Mouse (Mus musculus): ENCODE results near the gene Lingo4.
A peak's percentile ranks its signal among the peaks of the same experiment; 100 is the strongest.

DNA sequence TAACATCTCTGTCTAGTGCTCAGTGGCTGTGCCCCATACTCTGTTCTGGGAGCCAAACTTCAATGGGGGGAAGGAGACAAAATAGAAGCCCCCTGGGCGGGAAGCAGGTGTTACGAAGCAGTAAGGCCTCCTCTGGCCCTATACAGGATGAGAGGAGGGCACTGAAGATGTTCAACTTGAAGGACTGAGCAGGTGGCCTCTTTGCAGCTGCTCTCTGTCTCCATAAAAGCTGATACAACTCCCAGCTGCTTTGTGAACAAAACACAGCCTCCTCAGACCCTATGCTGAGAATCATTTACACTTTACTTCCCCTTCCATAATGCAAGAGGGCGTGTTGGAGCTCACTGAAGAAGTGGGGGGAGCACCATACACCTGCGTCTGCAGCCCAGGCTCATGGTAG, 11.6 kb upstream of the Lingo4 start:
- TF ChIP-seq E2F4 (IDR thresholded peaks at IDR 0.05; ENCODE audit: insufficient read depth) (no peak), TCF12 (IDR thresholded peaks at IDR 0.05; ENCODE audit: insufficient read depth, poor library complexity, severe bottlenecking) (no peak), MYOG (IDR thresholded peaks at IDR 0.05; ENCODE audit: control insufficient read depth in 1 of 3, insufficient read depth in 1 of 3, insufficient read length in 2 of 3, low read depth in 2 of 3) (no peak), USF1 (IDR thresholded peaks at IDR 0.05; ENCODE audit: low read depth) (no peak), MAX (IDR thresholded peaks at IDR 0.05; ENCODE audit: low read depth) (no peak), CEBPB (IDR thresholded peaks at IDR 0.05; ENCODE audit: insufficient read depth, poor library complexity, severe bottlenecking) (no peak), POLR2A (IDR thresholded peaks at IDR 0.05; ENCODE audit: insufficient read length, low read depth) (no peak), REST (IDR thresholded peaks at IDR 0.05; ENCODE audit: insufficient read depth, insufficient read length) (no peak), POLR2AphosphoS2 (IDR thresholded peaks at IDR 0.05; ENCODE audit: insufficient read length, low read depth) (no peak), TCF3 (IDR thresholded peaks at IDR 0.05; ENCODE audit: insufficient read length, low read depth) (no peak), MYOD1 (IDR thresholded peaks at IDR 0.05; ENCODE audit: control insufficient read depth in 1 of 3, insufficient read length in 2 of 3, low read depth in 2 of 3) (peak in 2 of 3 experiments; percentile 22 to 71)
